ENCODE assay signal across 18 mouse cellular contexts in genomic region chr17:30255928-30256560, GRCm38 (mm10).
DNase-seq lines count a peak whose midpoint lies in the region; ATAC-seq and TF ChIP-seq lines count a peak whose summit lies in the region.
"Had no signal": no experiment of that assay in that cellular context is flagged by ENCODE, and none has a peak within 500 bp of the region (broad histone marks: within the 10 kb centered on the region; RNA-seq: fewer than 3 reads in every experiment).

No protein-coding gene starts in this region.

- 77% methylated on average over 8 of the region's 8 CpGs for WGBS in forebrain, embryonic 12.5 days
- WGBS in forebrain, embryonic 13.5 days = 75% methylated on average over 8 of the region's 8 CpGs
- WGBS in midbrain, embryonic 12.5 days = 69% methylated on average over 8 of the region's 8 CpGs
- WGBS in cerebellum, adult 2 months = 86% methylated on average over 8 of the region's 8 CpGs
- 91% methylated on average over 8 of the region's 8 CpGs for WGBS in thymus, adult 2 months

- peaks cover 56% of the 10 kb centered on the region for H3K4me1 ChIP-seq in forebrain, embryonic 12.5 days
- peaks cover 41% of the 10 kb centered on the region for H3K4me1 ChIP-seq in forebrain, embryonic 13.5 days
- H3K4me1 ChIP-seq in midbrain, embryonic 12.5 days = peaks cover 49% of the 10 kb centered on the region
- peaks cover 5% of the 10 kb centered on the region for H3K4me1 ChIP-seq in cerebellum, adult 2 months (ENCODE audit: control insufficient read depth, insufficient read depth, low read length)
- H3K4me1 ChIP-seq in thymus, adult 2 months (replicated peaks; ENCODE audit: control insufficient read depth, insufficient read depth, low read length) = peaks cover 6% of the 10 kb centered on the region

- H3K9me3 ChIP-seq in forebrain, embryonic 12.5 days = no peaks in the 10 kb centered on the region
- H3K9me3 ChIP-seq in forebrain, embryonic 13.5 days (replicated peaks) = no peaks in the 10 kb centered on the region
- no peaks in the 10 kb centered on the region for H3K9me3 ChIP-seq in midbrain, embryonic 12.5 days
- H3K9me3 ChIP-seq: embryonic facial prominence, embryonic 12.5 days; G1E; limb, embryonic 13.5 days had no signal

- H3K27me3 ChIP-seq in forebrain, embryonic 12.5 days = no peaks in the 10 kb centered on the region
- no peaks in the 10 kb centered on the region for H3K27me3 ChIP-seq in forebrain, embryonic 13.5 days
- H3K27me3 ChIP-seq in midbrain, embryonic 12.5 days = no peaks in the 10 kb centered on the region
- H3K27me3 ChIP-seq in cerebellum, adult 2 months (ENCODE audit: control insufficient read depth, insufficient read depth, low read length) = no peaks in the 10 kb centered on the region
- no peaks in the 10 kb centered on the region for H3K27me3 ChIP-seq in thymus, adult 2 months (ENCODE audit: control insufficient read depth, insufficient read depth, low read length)
- H3K27me3 ChIP-seq: embryonic facial prominence, embryonic 12.5 days; limb, embryonic 13.5 days had no signal

- no peak overlapping the region for H3K4me3 ChIP-seq in forebrain, embryonic 12.5 days (replicated peaks)
- no peak overlapping the region for H3K4me3 ChIP-seq in forebrain, embryonic 13.5 days
- no peak overlapping the region for H3K4me3 ChIP-seq in layer of hippocampus, adult 2 months
- H3K4me3 ChIP-seq in midbrain, embryonic 12.5 days = no peak overlapping the region
- no peak overlapping the region for H3K4me3 ChIP-seq in cerebellum, adult 2 months (replicated peaks; ENCODE audit: insufficient read depth, low read depth, low read length)
- H3K4me3 ChIP-seq in thymus, adult 2 months (ENCODE audit: control insufficient read depth, insufficient read depth, low read length) = no peak overlapping the region
- H3K4me3 ChIP-seq: embryonic facial prominence, embryonic 12.5 days; limb, embryonic 13.5 days had no signal

- no peak for ATAC-seq in forebrain, embryonic 12.5 days (ENCODE audit: low FRiP score)
- ATAC-seq in forebrain, embryonic 13.5 days = no peak
- ATAC-seq in midbrain, embryonic 12.5 days (ENCODE audit: low FRiP score, low read depth) = no peak
- ATAC-seq: forebrain, embryonic 16.5 days had no signal

- TF ChIP-seq CTCF in layer of hippocampus, adult 2 months (conservative IDR thresholded peaks at IDR 0.05) = no peak
- TF ChIP-seq CTCF in cerebellum, adult 2 months (IDR thresholded peaks at IDR 0.05; ENCODE audit: borderline replicate concordance, insufficient read depth, low read depth, low read length) = no peak
- no peak for TF ChIP-seq CTCF in thymus, adult 2 months (IDR thresholded peaks at IDR 0.05; ENCODE audit: borderline replicate concordance, control insufficient read depth, extremely low read depth, insufficient read depth, low read length, poor library complexity)

- H3K27ac ChIP-seq in forebrain, embryonic 12.5 days = peak overlapping the region; percentile 65; the same call in 1 of the 2 replicates
- no peak overlapping the region for H3K27ac ChIP-seq in forebrain, embryonic 13.5 days
- H3K27ac ChIP-seq in layer of hippocampus, adult 2 months = peak overlapping the region; percentile 46
- H3K27ac ChIP-seq in midbrain, embryonic 12.5 days (replicated peaks) = peak overlapping the region; percentile 25; the same call in 1 of the 2 replicates
- H3K27ac ChIP-seq in cerebellum, adult 2 months (ENCODE audit: insufficient read depth, low read length) = no peak overlapping the region
- no peak overlapping the region for H3K27ac ChIP-seq in thymus, adult 2 months (ENCODE audit: control insufficient read depth, insufficient read depth, low read length)
- H3K27ac ChIP-seq: embryonic facial prominence, embryonic 12.5 days; limb, embryonic 13.5 days had no signal

- TF ChIP-seq POLR2A in cerebellum, adult 2 months (IDR thresholded peaks at IDR 0.05; ENCODE audit: borderline replicate concordance, insufficient read depth, low read length) = no peak
- no peak for TF ChIP-seq POLR2A in thymus, adult 2 months (IDR thresholded peaks at IDR 0.05; ENCODE audit: control insufficient read depth, extremely low read depth, insufficient read depth, low read length, poor library complexity)

- no peak for DNase-seq in layer of hippocampus, adult 2 months (ENCODE audit: low spot score in 2 of 2)
- no peak for DNase-seq in layer of hippocampus, postnatal 25 days (ENCODE audit: extremely low spot score in 1 of 2, low spot score in 1 of 2)
- peak; percentile 67 for DNase-seq in fat pad, adult 2 months (ENCODE audit: extremely low read depth, low read depth, low spot score)
- DNase-seq in cerebellum, adult 2 months = no peak
- no peak for DNase-seq in thymus, adult 2 months
- DNase-seq: cerebellum, adult 18-20 months; gastrocnemius, postnatal 36 days; heart, postnatal 36 days; kidney, adult 8-10 months; lung, postnatal 36 days; right cerebral cortex, postnatal 25 days had no signal

- no peak overlapping the region for H3K4me2 ChIP-seq in forebrain, embryonic 12.5 days
- no peak overlapping the region for H3K4me2 ChIP-seq in forebrain, embryonic 13.5 days
- no peak overlapping the region for H3K4me2 ChIP-seq in midbrain, embryonic 12.5 days (replicated peaks)
- H3K4me2 ChIP-seq: embryonic facial prominence, embryonic 12.5 days; limb, embryonic 13.5 days had no signal

- H3K36me3 ChIP-seq in forebrain, embryonic 12.5 days (replicated peaks) = no peaks in the 10 kb centered on the region
- no peaks in the 10 kb centered on the region for H3K36me3 ChIP-seq in forebrain, embryonic 13.5 days (ENCODE audit: poor library complexity, severe bottlenecking)
- no peaks in the 10 kb centered on the region for H3K36me3 ChIP-seq in midbrain, embryonic 12.5 days
- no peaks in the 10 kb centered on the region for H3K36me3 ChIP-seq in thymus, adult 2 months (ENCODE audit: control insufficient read depth, insufficient read depth, low read length)
- H3K36me3 ChIP-seq: embryonic facial prominence, embryonic 12.5 days; limb, embryonic 13.5 days had no signal

- H3K9ac ChIP-seq in forebrain, embryonic 12.5 days = no peak overlapping the region
- no peak overlapping the region for H3K9ac ChIP-seq in forebrain, embryonic 13.5 days
- H3K9ac ChIP-seq in midbrain, embryonic 12.5 days (replicated peaks) = 0 out of 2 replicates have a peak overlapping the region, but pooled peaks have one; percentile 15
- H3K9ac ChIP-seq: embryonic facial prominence, embryonic 12.5 days; limb, embryonic 13.5 days had no signal

Comparison
In these comparisons a context has a peak if more than half of its experiments do, and no peak if none do; other contexts are left out.
1. H3K27ac ChIP-seq: peak in forebrain, embryonic 12.5 days (single experiment), layer of hippocampus, adult 2 months (single experiment) and midbrain, embryonic 12.5 days (single experiment); none in forebrain, embryonic 13.5 days (single experiment), cerebellum, adult 2 months (single experiment) and thymus, adult 2 months (single experiment).